Mouse (Mus musculus) midbrain, embryonic 13.5 days (tissue): ENCODE measurements around the gene Slc37a3. TPM values are rescaled to one million over a fixed set of nuclear protein-coding genes. Genes with fewer than 3 reads are reported as not detected.

Source experiments
- polyA plus RNA-seq: library from polyadenylated mRNA; unstranded; fragments of >200 nt; fragmentation: Nextera tagmentation; extraction: Ambion mirVana; gene quantifications from 2 replicates; pipeline ENCODE4 v1.2.1, GENCODE M21; 2015

Slc37a3 gene
- polyA plus RNA-seq, 1 experiment from 2014 or later: 59.8 TPM

Other genes with a start within 250 kb of the Slc37a3 start
- 12.2 and 13.0 TPM in 2 replicates for gene Kdm7a, start 170.9 kb downstream of the Slc37a3 start, polyA plus RNA-seq
- gene Rab19, start 3.5 kb upstream of the Slc37a3 start, polyA plus RNA-seq: 0.23 and 0.34 TPM in 2 replicates
- gene Mkrn1, start 42.8 kb upstream of the Slc37a3 start, polyA plus RNA-seq: 242 and 259 TPM in 2 replicates
- 32.3 and 38.5 TPM in 2 replicates for gene Dennd2a, start 180.2 kb upstream of the Slc37a3 start, polyA plus RNA-seq
- 41.8 and 45.7 TPM in 2 replicates for gene Adck2, start 196.2 kb upstream of the Slc37a3 start, polyA plus RNA-seq
- gene Gm42420, start 208.1 kb upstream of the Slc37a3 start, polyA plus RNA-seq: 0.85 and 1.6 TPM in 2 replicates
- 350 and 365 TPM in 2 replicates for gene Ndufb2, start 214.9 kb upstream of the Slc37a3 start, polyA plus RNA-seq